Mouse (Mus musculus): ENCODE measurements around the gene Cd38. TPM values are rescaled to one million over a fixed set of nuclear protein-coding genes. Genes with fewer than 3 reads are reported as not detected.
A peak's percentile ranks its signal among the peaks of the same experiment; 100 is the strongest.

Cd38 gene
- polyA plus RNA-seq, 1 experiment from 2014 or later = 33.0 TPM

- H3K4me3 ChIP-seq (ENCODE audit: low read depth, low read length) = no peak overlapping the region
- H3K4me1 ChIP-seq (ENCODE audit: insufficient read depth, low read depth, low read length) = peaks cover 6% of the 10 kb centered on the region; the same call in 1 of the 2 replicates
- no peak overlapping the region for H3K9ac ChIP-seq (replicated peaks; ENCODE audit: low read depth)
- no peak overlapping the region for H3K4me2 ChIP-seq (replicated peaks; ENCODE audit: low read depth, low read length)
- no peaks in the 10 kb centered on the region for H3K36me3 ChIP-seq (ENCODE audit: insufficient read depth, low read length)
- DNase-seq (ENCODE audit: low spot score) (peak; percentile 37), ATAC-seq (peak; percentile 66)
- TF ChIP-seq EP300 (IDR thresholded peaks at IDR 0.05) (peak; percentile 46; the same call in 1 of the 2 replicates), CTCF (IDR thresholded peaks at IDR 0.05) (no peak)
- H3K9me3 ChIP-seq (ENCODE audit: low read length) = no peaks in the 10 kb centered on the region
- peak overlapping the region; percentile 63 for H3K27ac ChIP-seq (ENCODE audit: low read length)
- 62% methylated on average over 11 of the region's 11 CpGs for WGBS
- no peaks in the 10 kb centered on the region for H3K27me3 ChIP-seq (replicated peaks; ENCODE audit: insufficient read depth, low read length)
Observed at GRCm38 (mm10) chr5:43853096-43853867, 15.1 kb upstream of the Cd38 start.

DNA sequence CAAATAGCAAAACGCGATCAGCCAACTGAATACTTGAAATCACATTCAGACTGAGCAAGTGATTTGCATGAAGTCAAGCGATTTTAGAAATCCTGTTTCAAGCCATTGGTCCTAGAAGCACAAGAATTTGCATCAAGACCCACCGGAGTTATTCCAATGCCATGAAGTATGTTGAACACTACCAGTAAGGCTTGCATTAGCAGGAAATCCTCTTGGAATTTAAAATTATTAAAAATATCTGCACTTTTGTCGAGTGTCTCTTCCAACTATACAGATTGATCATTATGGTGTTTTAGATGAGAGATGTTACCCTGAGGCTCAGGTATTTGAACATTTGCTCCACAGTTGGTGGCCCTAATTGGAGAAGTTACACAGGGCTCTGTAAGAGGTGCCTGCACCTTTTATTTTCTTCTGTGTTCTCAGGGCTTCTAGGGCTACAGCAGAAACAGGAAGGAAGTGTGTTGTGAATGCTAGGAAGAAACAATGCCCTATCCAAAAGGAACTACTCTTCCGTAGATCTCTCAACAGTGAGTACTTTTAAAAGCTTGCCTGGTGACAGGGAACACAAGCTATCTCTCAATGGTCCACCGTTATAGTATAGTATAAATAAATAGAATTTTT, 14.4 kb upstream of the Cd38 start:
- no peaks in the 10 kb centered on the region for H3K36me3 ChIP-seq (ENCODE audit: insufficient read depth, low read length)
- 62% methylated on average over 7 of the region's 7 CpGs for WGBS
- H3K4me2 ChIP-seq (replicated peaks; ENCODE audit: low read depth, low read length) = no peak overlapping the region
- H3K27me3 ChIP-seq (replicated peaks; ENCODE audit: insufficient read depth, low read length) = no peaks in the 10 kb centered on the region
- peaks cover 6% of the 10 kb centered on the region; the same call in 1 of the 2 replicates for H3K4me1 ChIP-seq (ENCODE audit: insufficient read depth, low read depth, low read length)
- TF ChIP-seq CTCF (IDR thresholded peaks at IDR 0.05) = no peak
- peak; percentile 88 for TF ChIP-seq EP300 (IDR thresholded peaks at IDR 0.05)
- ATAC-seq (peak; percentile 45), DNase-seq (ENCODE audit: low spot score) (peak; percentile 54)
- H3K9ac ChIP-seq (replicated peaks; ENCODE audit: low read depth) = no peak overlapping the region
- H3K4me3 ChIP-seq (ENCODE audit: low read depth, low read length) = no peak overlapping the region
- H3K27ac ChIP-seq (ENCODE audit: low read length) = peak overlapping the region; percentile 63; the same call in 1 of the 2 replicates
- H3K9me3 ChIP-seq (ENCODE audit: low read length) = no peaks in the 10 kb centered on the region

- no peak overlapping the region for H3K9ac ChIP-seq (replicated peaks; ENCODE audit: low read depth)
- 0 out of 2 replicates have a peak overlapping the region, but pooled peaks have one; percentile 9 for H3K27ac ChIP-seq (ENCODE audit: low read length)
- H3K36me3 ChIP-seq (ENCODE audit: insufficient read depth, low read length) = no peaks in the 10 kb centered on the region
- 8% methylated on average over 2 of the region's 2 CpGs for WGBS
- H3K4me1 ChIP-seq (ENCODE audit: insufficient read depth, low read depth, low read length) = peaks cover 6% of the 10 kb centered on the region; the same call in 1 of the 2 replicates
- DNase-seq (ENCODE audit: low spot score) (peak; percentile 79), ATAC-seq (peak; percentile 90)
- no peaks in the 10 kb centered on the region for H3K27me3 ChIP-seq (replicated peaks; ENCODE audit: insufficient read depth, low read length)
- no peak overlapping the region for H3K4me2 ChIP-seq (replicated peaks; ENCODE audit: low read depth, low read length)
- H3K9me3 ChIP-seq (ENCODE audit: low read length) = no peaks in the 10 kb centered on the region
- no peak overlapping the region for H3K4me3 ChIP-seq (ENCODE audit: low read depth, low read length)
- peak; percentile 98 for TF ChIP-seq EP300 (IDR thresholded peaks at IDR 0.05)
- TF ChIP-seq CTCF (IDR thresholded peaks at IDR 0.05) = no peak
Observed at GRCm38 (mm10) chr5:43855769-43856168, 12.6 kb upstream of the Cd38 start.

- WGBS = 77% methylated on average over 8 of the region's 8 CpGs
- ATAC-seq (no peak), DNase-seq (ENCODE audit: low spot score) (no peak)
- Histone ChIP-seq H3K27ac (ENCODE audit: low read length) (no peak overlapping the region), H3K9ac (replicated peaks; ENCODE audit: low read depth) (no peak overlapping the region), H3K4me2 (replicated peaks; ENCODE audit: low read depth, low read length) (no peak overlapping the region), H3K4me3 (ENCODE audit: low read depth, low read length) (no peak overlapping the region), H3K36me3 (ENCODE audit: insufficient read depth, low read length) (no peaks in the 10 kb centered on the region), H3K4me1 (ENCODE audit: insufficient read depth, low read depth, low read length) (peaks cover 9% of the 10 kb centered on the region; the same call in 1 of the 2 replicates), H3K27me3 (replicated peaks; ENCODE audit: insufficient read depth, low read length) (no peaks in the 10 kb centered on the region), H3K9me3 (ENCODE audit: low read length) (no peaks in the 10 kb centered on the region)
- TF ChIP-seq CTCF (IDR thresholded peaks at IDR 0.05) = no peak
- no peak for TF ChIP-seq EP300 (IDR thresholded peaks at IDR 0.05)
Observed at GRCm38 (mm10) chr5:43859663-43860062, 8.7 kb upstream of the Cd38 start.

- Histone ChIP-seq H3K4me1 (ENCODE audit: insufficient read depth, low read depth, low read length) (peaks cover 4% of the 10 kb centered on the region; the same call in 1 of the 2 replicates), H3K9me3 (ENCODE audit: low read length) (no peaks in the 10 kb centered on the region), H3K4me3 (ENCODE audit: low read depth, low read length) (no peak overlapping the region), H3K27me3 (replicated peaks; ENCODE audit: insufficient read depth, low read length) (no peaks in the 10 kb centered on the region), H3K4me2 (replicated peaks; ENCODE audit: low read depth, low read length) (no peak overlapping the region), H3K36me3 (ENCODE audit: insufficient read depth, low read length) (no peaks in the 10 kb centered on the region), H3K27ac (ENCODE audit: low read length) (no peak overlapping the region), H3K9ac (replicated peaks; ENCODE audit: low read depth) (no peak overlapping the region)
- 97% methylated on average over 5 of the region's 5 CpGs for WGBS
- DNase-seq (ENCODE audit: low spot score) (no peak), ATAC-seq (no peak)
- TF ChIP-seq EP300 (IDR thresholded peaks at IDR 0.05) = no peak
- TF ChIP-seq CTCF (IDR thresholded peaks at IDR 0.05) = no peak
Observed at GRCm38 (mm10) chr5:43860096-43860495, 8.3 kb upstream of the Cd38 start.

DNA sequence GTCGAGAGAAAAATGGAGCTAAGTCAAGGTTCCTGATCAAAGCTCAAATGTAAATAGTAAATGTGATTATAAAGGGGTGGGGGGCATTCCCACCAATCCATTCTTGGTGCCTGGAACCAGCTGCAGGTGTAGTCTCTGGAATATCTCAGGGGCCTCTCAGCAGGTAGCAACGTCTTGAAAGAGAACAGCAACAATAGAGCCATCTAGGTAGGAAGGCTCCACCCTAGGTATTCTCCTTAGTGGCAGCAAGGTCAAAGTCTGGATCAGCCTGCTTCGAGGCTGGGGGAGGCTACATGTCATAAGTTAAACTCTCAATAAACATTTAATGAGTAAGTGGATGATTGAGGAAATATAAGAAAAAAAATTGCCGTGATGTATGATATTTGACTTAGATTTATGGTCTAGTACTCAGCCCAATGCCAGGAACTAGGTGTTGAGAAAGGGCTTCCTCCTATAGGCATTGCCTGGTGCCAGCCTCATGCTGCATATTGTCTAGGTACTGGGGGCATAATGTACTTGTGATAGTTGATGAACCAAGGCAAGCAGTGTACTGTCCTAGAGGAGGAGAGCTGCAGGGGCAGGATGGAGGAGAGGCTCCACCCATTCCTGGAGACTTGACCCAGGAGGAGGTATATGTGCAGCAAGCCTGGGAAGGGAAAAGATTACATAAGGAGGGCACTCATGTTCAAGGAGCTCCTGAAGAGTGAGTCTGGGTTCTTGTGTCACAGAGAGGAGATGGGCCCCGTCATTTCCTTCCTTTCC, 7.5 kb upstream of the Cd38 start:
- Histone ChIP-seq H3K36me3 (ENCODE audit: insufficient read depth, low read length) (no peaks in the 10 kb centered on the region), H3K27me3 (replicated peaks; ENCODE audit: insufficient read depth, low read length) (no peaks in the 10 kb centered on the region), H3K27ac (ENCODE audit: low read length) (no peak overlapping the region), H3K9me3 (ENCODE audit: low read length) (no peaks in the 10 kb centered on the region), H3K4me1 (ENCODE audit: insufficient read depth, low read depth, low read length) (peaks cover 3% of the 10 kb centered on the region; the same call in 1 of the 2 replicates), H3K4me2 (replicated peaks; ENCODE audit: low read depth, low read length) (no peak overlapping the region), H3K9ac (replicated peaks; ENCODE audit: low read depth) (no peak overlapping the region), H3K4me3 (ENCODE audit: low read depth, low read length) (no peak overlapping the region)
- WGBS = 51% methylated on average over 5 of the region's 5 CpGs
- ATAC-seq = peak; percentile 75
- TF ChIP-seq CTCF (IDR thresholded peaks at IDR 0.05) = no peak
- TF ChIP-seq EP300 (IDR thresholded peaks at IDR 0.05) = no peak
- peak; percentile 38 for DNase-seq (ENCODE audit: low spot score)

Data from lung, postnatal 0 days (tissue).